Mouse (Mus musculus): ENCODE measurements at regions not wholly inside any gene's neighbourhood (a gene's known extent, or its start where the extent isn't known, plus 50 kb on each side); places are given as distances from the start of the nearest gene placed in this dataset.

DNA sequence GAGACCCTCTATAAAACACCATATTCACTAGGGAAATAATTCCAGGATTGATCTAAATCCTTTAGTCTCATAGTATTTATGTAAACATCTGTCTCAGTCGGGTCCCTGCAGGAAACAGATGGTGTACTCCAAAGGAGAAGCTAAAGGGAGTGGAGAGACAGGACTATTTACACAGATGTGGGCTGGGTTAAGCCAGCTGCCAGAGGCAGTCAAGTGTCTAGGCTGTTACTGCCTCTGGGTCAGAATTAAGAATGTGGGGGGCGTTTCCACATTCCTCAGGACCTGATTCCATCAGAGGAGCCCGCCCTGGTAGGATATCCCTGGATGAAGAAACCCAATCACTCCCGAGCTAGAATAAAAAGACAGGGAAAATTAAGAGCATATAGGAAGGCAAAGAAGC, 380.2 kb upstream of the Auts2 start:
- Histone ChIP-seq H3K9ac (replicated peaks; ENCODE audit: low read length) (no peak overlapping the region), H3K4me3 (ENCODE audit: low read length) (no peak overlapping the region), H3K4me2 (ENCODE audit: low read depth, low read length) (no peak overlapping the region), H3K4me1 (ENCODE audit: insufficient read depth, low read length) (no peaks in the 10 kb centered on the region), H3K9me3 (ENCODE audit: low read length) (peaks cover 5% of the 10 kb centered on the region; the same call in 1 of the 2 replicates), H3K27ac (no peak overlapping the region), H3K27me3 (ENCODE audit: insufficient read depth, low read length) (no peaks in the 10 kb centered on the region), H3K36me3 (ENCODE audit: insufficient read depth, low read length) (no peaks in the 10 kb centered on the region)
- no peak for TF ChIP-seq CTCF (IDR thresholded peaks at IDR 0.05; ENCODE audit: low read depth)
- ATAC-seq: no peak
- 44% methylated on average over 4 of the region's 4 CpGs for WGBS
- DNase-seq (ENCODE audit: low spot score): no peak

GRCm38 (mm10) chr5:132909056-132909455, 365.9 kb upstream of the Auts2 start:
- no peak overlapping the region for H3K4me2 ChIP-seq (ENCODE audit: low read depth, low read length)
- WGBS: 48% methylated on average over 2 of the region's 2 CpGs
- H3K4me1 ChIP-seq (ENCODE audit: insufficient read depth, low read length): 0 out of 2 replicates have a peak, but pooled peaks cover 3% of the 10 kb centered on the region
- DNase-seq (ENCODE audit: low spot score) (peak; percentile 19), ATAC-seq (no peak)
- H3K27me3 ChIP-seq (ENCODE audit: insufficient read depth, low read length): no peaks in the 10 kb centered on the region
- no peaks in the 10 kb centered on the region for H3K36me3 ChIP-seq (ENCODE audit: insufficient read depth, low read length)
- H3K4me3 ChIP-seq (ENCODE audit: low read length): no peak overlapping the region
- H3K27ac ChIP-seq: no peak overlapping the region
- no peak for TF ChIP-seq CTCF (IDR thresholded peaks at IDR 0.05; ENCODE audit: low read depth)
- H3K9ac ChIP-seq (replicated peaks; ENCODE audit: low read length): no peak overlapping the region
- H3K9me3 ChIP-seq (ENCODE audit: low read length): no peaks in the 10 kb centered on the region

- Histone ChIP-seq H3K9ac (replicated peaks; ENCODE audit: low read length) (no peak overlapping the region), H3K27ac (no peak overlapping the region), H3K4me1 (ENCODE audit: insufficient read depth, low read length) (0 out of 2 replicates have a peak, but pooled peaks cover 3% of the 10 kb centered on the region), H3K27me3 (ENCODE audit: insufficient read depth, low read length) (no peaks in the 10 kb centered on the region), H3K4me3 (ENCODE audit: low read length) (no peak overlapping the region), H3K4me2 (ENCODE audit: low read depth, low read length) (no peak overlapping the region), H3K36me3 (ENCODE audit: insufficient read depth, low read length) (no peaks in the 10 kb centered on the region), H3K9me3 (ENCODE audit: low read length) (no peaks in the 10 kb centered on the region)
- no peak for ATAC-seq
- no peak for TF ChIP-seq CTCF (IDR thresholded peaks at IDR 0.05; ENCODE audit: low read depth)
- peak; percentile 29 for DNase-seq (ENCODE audit: low spot score)
- 71% methylated on average over 8 of the region's 8 CpGs for WGBS
Measured at GRCm38 (mm10) chr5:132908220-132908619, 365.1 kb upstream of the Auts2 start.

- H3K9ac ChIP-seq (replicated peaks; ENCODE audit: low read length): no peak overlapping the region
- H3K4me3 ChIP-seq (ENCODE audit: low read length): no peak overlapping the region
- H3K9me3 ChIP-seq (ENCODE audit: low read length): no peaks in the 10 kb centered on the region
- 33% methylated on average over 1 of the region's 1 CpGs for WGBS
- no peaks in the 10 kb centered on the region for H3K4me1 ChIP-seq (ENCODE audit: insufficient read depth, low read length)
- no peak overlapping the region for H3K4me2 ChIP-seq (ENCODE audit: low read depth, low read length)
- no peak for ATAC-seq
- H3K36me3 ChIP-seq (ENCODE audit: insufficient read depth, low read length): no peaks in the 10 kb centered on the region
- no peak for TF ChIP-seq CTCF (IDR thresholded peaks at IDR 0.05; ENCODE audit: low read depth)
- H3K27me3 ChIP-seq (ENCODE audit: insufficient read depth, low read length): no peaks in the 10 kb centered on the region
- peak; percentile 73 for DNase-seq (ENCODE audit: low spot score)
- H3K27ac ChIP-seq: no peak overlapping the region
Measured at GRCm38 (mm10) chr5:132892591-132892990, 349.4 kb upstream of the Auts2 start.

DNA sequence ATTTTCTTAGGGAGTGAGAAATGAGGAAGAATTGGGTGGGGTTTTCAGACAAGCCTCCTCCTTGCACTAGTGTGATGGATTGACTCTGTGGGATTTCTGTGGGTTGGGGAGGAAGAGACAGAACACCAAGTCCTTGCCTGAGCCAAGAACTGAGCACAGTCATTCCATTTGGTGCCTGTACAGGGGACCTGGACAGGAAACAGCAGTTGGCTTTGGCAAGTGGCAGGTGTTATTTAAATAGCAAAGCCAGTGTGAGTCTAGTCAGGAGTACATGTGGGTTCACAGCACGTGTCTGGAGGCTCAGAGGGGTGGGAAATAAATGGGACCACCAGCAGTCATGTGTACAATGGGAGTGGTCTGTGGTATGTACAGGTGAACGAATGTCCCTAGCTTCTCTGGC, 341.0 kb upstream of the Auts2 start:
- Histone ChIP-seq H3K4me2 (ENCODE audit: low read depth, low read length) (no peak overlapping the region), H3K27me3 (ENCODE audit: insufficient read depth, low read length) (no peaks in the 10 kb centered on the region), H3K27ac (no peak overlapping the region), H3K4me1 (ENCODE audit: insufficient read depth, low read length) (no peaks in the 10 kb centered on the region), H3K9ac (replicated peaks; ENCODE audit: low read length) (no peak overlapping the region), H3K36me3 (ENCODE audit: insufficient read depth, low read length) (no peaks in the 10 kb centered on the region), H3K4me3 (ENCODE audit: low read length) (no peak overlapping the region), H3K9me3 (ENCODE audit: low read length) (no peaks in the 10 kb centered on the region)
- TF ChIP-seq CTCF (IDR thresholded peaks at IDR 0.05; ENCODE audit: low read depth): no peak
- no peak for DNase-seq (ENCODE audit: low spot score)
- no peak for ATAC-seq
- WGBS: 70% methylated on average over 2 of the region's 2 CpGs

GRCm38 (mm10) chr5:132882291-132882690, 339.1 kb upstream of the Auts2 start:
- no peaks in the 10 kb centered on the region for H3K4me1 ChIP-seq (ENCODE audit: insufficient read depth, low read length)
- TF ChIP-seq CTCF (IDR thresholded peaks at IDR 0.05; ENCODE audit: low read depth): no peak
- no peak for DNase-seq (ENCODE audit: low spot score)
- H3K9ac ChIP-seq (replicated peaks; ENCODE audit: low read length): no peak overlapping the region
- WGBS: 59% methylated on average over 3 of the region's 3 CpGs
- no peak overlapping the region for H3K27ac ChIP-seq
- no peak for ATAC-seq
- no peaks in the 10 kb centered on the region for H3K9me3 ChIP-seq (ENCODE audit: low read length)
- no peak overlapping the region for H3K4me3 ChIP-seq (ENCODE audit: low read length)
- H3K4me2 ChIP-seq (ENCODE audit: low read depth, low read length): no peak overlapping the region
- no peaks in the 10 kb centered on the region for H3K36me3 ChIP-seq (ENCODE audit: insufficient read depth, low read length)
- no peaks in the 10 kb centered on the region for H3K27me3 ChIP-seq (ENCODE audit: insufficient read depth, low read length)

DNA sequence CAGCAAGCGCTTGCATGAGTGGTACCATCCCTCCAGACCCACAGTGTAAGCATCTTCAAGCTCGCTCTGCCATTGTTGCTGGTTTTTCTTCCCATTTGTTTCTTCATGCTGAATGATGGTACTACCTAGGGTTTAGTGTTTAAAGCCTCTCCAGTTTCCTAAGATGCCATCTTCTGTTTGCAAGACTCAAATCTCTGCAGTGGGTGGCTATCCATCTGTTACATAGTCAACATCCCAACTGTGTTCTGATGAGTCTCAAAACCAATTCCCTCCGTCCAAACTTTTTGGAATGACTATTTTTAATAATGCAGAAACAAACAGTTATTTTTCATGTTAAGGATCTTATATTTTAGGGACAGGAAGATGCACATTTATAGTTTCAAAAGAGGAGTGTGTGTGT, 338.0 kb upstream of the Auts2 start:
- Histone ChIP-seq H3K27ac (no peak overlapping the region), H3K9me3 (ENCODE audit: low read length) (no peaks in the 10 kb centered on the region), H3K4me3 (ENCODE audit: low read length) (no peak overlapping the region), H3K9ac (replicated peaks; ENCODE audit: low read length) (no peak overlapping the region), H3K4me2 (ENCODE audit: low read depth, low read length) (no peak overlapping the region), H3K27me3 (ENCODE audit: insufficient read depth, low read length) (no peaks in the 10 kb centered on the region), H3K36me3 (ENCODE audit: insufficient read depth, low read length) (no peaks in the 10 kb centered on the region), H3K4me1 (ENCODE audit: insufficient read depth, low read length) (no peaks in the 10 kb centered on the region)
- ATAC-seq (no peak), DNase-seq (ENCODE audit: low spot score) (no peak)
- 95% methylated on average over 3 of the region's 3 CpGs for WGBS
- no peak for TF ChIP-seq CTCF (IDR thresholded peaks at IDR 0.05; ENCODE audit: low read depth)
